Mouse (Mus musculus) CH12.LX (cell line): ENCODE measurements around the gene Creld2. TPM values are rescaled to one million over a fixed set of nuclear protein-coding genes. Genes with fewer than 3 reads are reported as not detected.

Experiments used
- DNase-seq: peaks from one replicate; pipeline ENCODE4 v3.0.0-alpha.2; 2013; ENCODE audit errors: extremely low read depth
- H3K27ac ChIP-seq: 2 replicates; pipeline ENCODE4 v1.5.1; 2012; ENCODE audit warnings: low read depth, mild to moderate bottlenecking, control low read depth, moderate library complexity; ENCODE audit not compliant: insufficient read depth
- H3K27me3 ChIP-seq: replicated peaks from 2 replicates; pipeline ENCODE3; 2012; ENCODE audit warnings: inconsistent platforms
- H3K36me3 ChIP-seq, 2 experiments: replicated peaks in 1 of 2; 2 replicates each; pipeline versions ENCODE3 to v1.6.1; 2012; ENCODE audit warnings: inconsistent platforms in 1 of 2, low read length in 1 of 2, mild to moderate bottlenecking in 1 of 2, mixed read lengths in 1 of 2, moderate library complexity in 1 of 2; ENCODE audit not compliant: control insufficient read depth in 1 of 2, insufficient read depth in 1 of 2
- H3K4me1 ChIP-seq, 2 experiments: 2 replicates each; pipeline ENCODE4 v1.6.1; 2012; ENCODE audit warnings: inconsistent platforms in 1 of 2, moderate library complexity in 1 of 2; ENCODE audit not compliant: insufficient read depth in 2 of 2, control insufficient read depth in 1 of 2
- H3K4me2 ChIP-seq: 2 replicates; pipeline ENCODE4 v1.6.1; 2012; ENCODE audit warnings: low read depth, mild to moderate bottlenecking, control low read depth; ENCODE audit not compliant: poor library complexity, insufficient read depth, severe bottlenecking
- H3K4me3 ChIP-seq, 3 experiments: fragments of 150-350 bp in 1 of 3; sonication (generic) in 1 of 3; replicated peaks in 1 of 3; 2 replicates each; pipeline versions ENCODE3 to v1.5.1; 2011 to 2012; ENCODE audit warnings: low read depth in 2 of 3, low read length in 2 of 3, mild to moderate bottlenecking in 2 of 3, moderate library complexity in 2 of 3, control low read depth in 1 of 3, improper control_type of control experiment in 1 of 3, inconsistent platforms in 1 of 3, mixed read lengths in 1 of 3; ENCODE audit not compliant: poor library complexity in 1 of 3
- H3K79me2 ChIP-seq: replicated peaks from 2 replicates; pipeline ENCODE4 v1.6.1; 2012; ENCODE audit warnings: mild to moderate bottlenecking, moderate library complexity; ENCODE audit not compliant: control insufficient read depth, poor library complexity, insufficient read depth, severe bottlenecking; ENCODE audit errors: extremely low read depth
- H3K9ac ChIP-seq: 2 replicates; pipeline ENCODE4 v1.6.1; 2012; ENCODE audit warnings: low read depth, mild to moderate bottlenecking, control low read depth, moderate library complexity; ENCODE audit not compliant: insufficient read depth
- H3K9me3 ChIP-seq: replicated peaks from 2 replicates; pipeline ENCODE3; 2012; ENCODE audit warnings: low read length, inconsistent platforms, mixed read lengths
- BHLHE40 ChIP-seq: IDR thresholded peaks from 2 replicates; pipeline ENCODE4 v1.6.1; 2011; ENCODE audit warnings: mild to moderate bottlenecking, low read depth, low read length, improper control_type of control experiment
- CHD2 ChIP-seq: IDR thresholded peaks from 2 replicates; pipeline ENCODE4 v1.6.1; 2011; ENCODE audit warnings: low read length, improper control_type of control experiment
- CTCF ChIP-seq, 2 experiments: IDR thresholded peaks in 1 of 2; conservative IDR thresholded peaks in 1 of 2; 2 replicates each; pipeline ENCODE4 v1.5.1; 2011 to 2012; ENCODE audit warnings: low read depth in 2 of 2, low read length in 2 of 2, improper control_type of control experiment in 1 of 2, inconsistent platforms in 1 of 2, mild to moderate bottlenecking in 1 of 2, moderate library complexity in 1 of 2
- EP300 ChIP-seq: IDR thresholded peaks from 2 replicates; pipeline ENCODE4 v1.6.1; 2011; ENCODE audit warnings: low read length, improper control_type of control experiment
- HCFC1 ChIP-seq: IDR thresholded peaks from 2 replicates; pipeline ENCODE4 v1.6.1; 2012; ENCODE audit warnings: low read depth, mild to moderate bottlenecking, inconsistent platforms, low read length, improper control_type of control experiment
- JUN ChIP-seq: IDR thresholded peaks from 2 replicates; pipeline ENCODE4 v1.6.1; 2011; ENCODE audit warnings: low read depth, mild to moderate bottlenecking, low read length, improper control_type of control experiment, moderate library complexity; ENCODE audit not compliant: insufficient read depth
- JUND ChIP-seq: conservative IDR thresholded peaks from 2 replicates; pipeline ENCODE4 v1.6.1; 2011; ENCODE audit warnings: low read depth, low read length, improper control_type of control experiment
- MAFK ChIP-seq: IDR thresholded peaks from 2 replicates; pipeline ENCODE4 v1.6.1; 2011; ENCODE audit warnings: low read length, improper control_type of control experiment; ENCODE audit not compliant: insufficient replicate concordance
- MEF2A ChIP-seq: IDR thresholded peaks from 2 replicates; pipeline ENCODE4 v1.6.1; 2014; ENCODE audit warnings: low read depth, mild to moderate bottlenecking, inconsistent platforms, low read length, improper control_type of control experiment, borderline replicate concordance
- MXI1 ChIP-seq: IDR thresholded peaks from 2 replicates; pipeline ENCODE4 v1.6.1; 2011; ENCODE audit warnings: mild to moderate bottlenecking, low read depth, low read length, improper control_type of control experiment
- NELFE ChIP-seq: IDR thresholded peaks from 2 replicates; pipeline ENCODE4 v1.6.1; 2011; ENCODE audit warnings: low read depth, low read length, improper control_type of control experiment
- POLR2A ChIP-seq: IDR thresholded peaks from 2 replicates; pipeline ENCODE4 v1.6.1; 2011; ENCODE audit warnings: low read depth, mild to moderate bottlenecking, improper control_type of control experiment, low read length
- POLR2AphosphoS2 ChIP-seq: IDR thresholded peaks from 2 replicates; pipeline ENCODE4 v1.6.1; 2011; ENCODE audit warnings: low read depth, low read length, improper control_type of control experiment
- RAD21 ChIP-seq: IDR thresholded peaks from 2 replicates; pipeline ENCODE4 v1.6.1; 2011; ENCODE audit warnings: low read depth, mild to moderate bottlenecking, low read length, improper control_type of control experiment, moderate library complexity
- RCOR1 ChIP-seq: conservative IDR thresholded peaks from 2 replicates; pipeline ENCODE4 v1.6.1; 2012; ENCODE audit warnings: low read depth, mild to moderate bottlenecking, inconsistent platforms, low read length, improper control_type of control experiment
- SIN3A ChIP-seq: IDR thresholded peaks from 2 replicates; pipeline ENCODE4 v1.6.1; 2012; ENCODE audit warnings: low read length, improper control_type of control experiment, inconsistent platforms
- SMC3 ChIP-seq: IDR thresholded peaks from 2 replicates; pipeline ENCODE4 v1.6.1; 2011; ENCODE audit warnings: low read depth, low read length, improper control_type of control experiment
- TBP ChIP-seq: conservative IDR thresholded peaks from 2 replicates; pipeline ENCODE4 v1.6.1; 2011; ENCODE audit warnings: low read depth, low read length, improper control_type of control experiment
- TCF12 ChIP-seq: IDR thresholded peaks from 2 replicates; pipeline ENCODE4 v1.6.1; 2014; ENCODE audit warnings: low read depth, mild to moderate bottlenecking, inconsistent platforms, low read length, improper control_type of control experiment
- USF1 ChIP-seq: IDR thresholded peaks from 2 replicates; pipeline ENCODE4 v1.6.1; 2014; ENCODE audit warnings: low read depth, mild to moderate bottlenecking, inconsistent platforms, low read length, improper control_type of control experiment
- ZMIZ1 ChIP-seq: IDR thresholded peaks from 2 replicates; pipeline ENCODE4 v1.6.1; 2012; ENCODE audit warnings: low read depth, mild to moderate bottlenecking, inconsistent platforms, low read length, improper control_type of control experiment
- dilution Hi-C: fragments of 300-500 bp; cut with MboI; formaldehyde crosslinking; loops from 2 replicates; pipeline ENCODE4 v1.14.3; 2020; ENCODE audit warnings: low sequenced_read_pairs; ENCODE audit not compliant: extremely low pct_unique_long_range_greater_than_20kb, extremely low pct_ligation_motif_present
- in situ Hi-C: fragments of 300-500 bp; cut with MboI; formaldehyde crosslinking; loops from 3 replicates; pipeline ENCODE4 v1.14.3; 2019; ENCODE audit warnings: low sequenced_read_pairs, low pct_ligation_motif_present, low pct_unique_long_range_greater_than_20kb, mixed read lengths
- polyA plus RNA-seq: library from polyadenylated mRNA; unstranded; fragments of >175 nt; gene quantifications from 2 replicates; pipeline ENCODE4 v1.2.1, GENCODE M21; 2012; ENCODE audit warnings: low read depth; ENCODE audit not compliant: insufficient read length
- total RNA-seq, 2 experiments: library from RNA; depleted of rRNA; stranded (reverse); fragments of 300-350 nt in 1 of 2; fragments of >200 nt in 1 of 2; gene quantifications; 2 replicates each; pipeline ENCODE4 v1.2.3; 2012 to 2014

Creld2 gene
- total and polyA plus RNA-seq, 3 experiments: 63.6 to 93.8 (median 85.0) TPM

DNA sequence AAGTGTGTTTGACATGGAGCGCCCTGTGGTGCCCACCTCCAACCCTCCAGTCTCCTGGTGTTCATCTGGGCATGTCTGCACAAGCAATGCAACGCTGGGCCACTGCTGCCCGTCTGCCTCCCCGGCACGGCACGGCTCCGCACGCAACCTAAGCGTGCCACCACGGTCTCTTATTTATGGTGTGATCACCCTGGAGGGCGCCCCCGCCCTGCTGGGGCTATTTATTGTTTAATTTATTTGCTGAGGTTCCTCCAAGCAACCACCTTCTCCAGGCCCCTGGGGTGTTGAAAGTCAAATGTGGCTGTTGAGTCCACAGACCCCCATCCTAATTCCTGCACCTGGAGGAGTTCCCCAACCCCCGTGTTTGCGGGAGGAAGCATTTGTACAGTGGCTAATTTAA lies 45.6 kb downstream of the Creld2 start:
- H3K9ac ChIP-seq: no peak overlapping the region
- in situ Hi-C loops: no loop called here
- no peak for TF ChIP-seq CHD2
- no peak for TF ChIP-seq MAFK
- TF ChIP-seq JUND: no peak
- no peak for TF ChIP-seq BHLHE40
- no peak for TF ChIP-seq RAD21
- TF ChIP-seq RCOR1: no peak
- no peak for TF ChIP-seq POLR2A
- TF ChIP-seq JUN: no peak
- no peak for TF ChIP-seq CTCF (conservative IDR thresholded peaks at IDR 0.05 in 1 of 2, IDR thresholded peaks at IDR 0.05 in 1 of 2; ENCODE audit: low read depth in 2 of 2, low read length in 2 of 2)
- TF ChIP-seq MXI1: no peak
- TF ChIP-seq USF1: no peak
- TF ChIP-seq SMC3: no peak
- no peak for TF ChIP-seq TBP
- no peak for TF ChIP-seq TCF12
- no peak for TF ChIP-seq ZMIZ1
- no peak for TF ChIP-seq HCFC1
- no peak for TF ChIP-seq SIN3A
- no peak for TF ChIP-seq NELFE
- no peak for TF ChIP-seq POLR2AphosphoS2
- TF ChIP-seq MEF2A: no peak
- no peak overlapping the region for H3K27ac ChIP-seq
- peaks cover 12 to 38% of the 10 kb centered on the region in 2 experiments for H3K4me1 ChIP-seq
- H3K27me3 ChIP-seq: peaks cover 13% of the 10 kb centered on the region
- 0 out of 2 replicates have a peak, but pooled peaks cover 3% of the 10 kb centered on the region for H3K79me2 ChIP-seq
- H3K36me3 ChIP-seq: peaks cover 6 to 31% of the 10 kb centered on the region in 2 experiments
- DNase-seq: no peak
- no peak overlapping the region for H3K4me2 ChIP-seq
- no peak overlapping the region for H3K4me3 ChIP-seq
- H3K9me3 ChIP-seq: peaks cover 2% of the 10 kb centered on the region
- dilution Hi-C loops: no loop called here

DNA sequence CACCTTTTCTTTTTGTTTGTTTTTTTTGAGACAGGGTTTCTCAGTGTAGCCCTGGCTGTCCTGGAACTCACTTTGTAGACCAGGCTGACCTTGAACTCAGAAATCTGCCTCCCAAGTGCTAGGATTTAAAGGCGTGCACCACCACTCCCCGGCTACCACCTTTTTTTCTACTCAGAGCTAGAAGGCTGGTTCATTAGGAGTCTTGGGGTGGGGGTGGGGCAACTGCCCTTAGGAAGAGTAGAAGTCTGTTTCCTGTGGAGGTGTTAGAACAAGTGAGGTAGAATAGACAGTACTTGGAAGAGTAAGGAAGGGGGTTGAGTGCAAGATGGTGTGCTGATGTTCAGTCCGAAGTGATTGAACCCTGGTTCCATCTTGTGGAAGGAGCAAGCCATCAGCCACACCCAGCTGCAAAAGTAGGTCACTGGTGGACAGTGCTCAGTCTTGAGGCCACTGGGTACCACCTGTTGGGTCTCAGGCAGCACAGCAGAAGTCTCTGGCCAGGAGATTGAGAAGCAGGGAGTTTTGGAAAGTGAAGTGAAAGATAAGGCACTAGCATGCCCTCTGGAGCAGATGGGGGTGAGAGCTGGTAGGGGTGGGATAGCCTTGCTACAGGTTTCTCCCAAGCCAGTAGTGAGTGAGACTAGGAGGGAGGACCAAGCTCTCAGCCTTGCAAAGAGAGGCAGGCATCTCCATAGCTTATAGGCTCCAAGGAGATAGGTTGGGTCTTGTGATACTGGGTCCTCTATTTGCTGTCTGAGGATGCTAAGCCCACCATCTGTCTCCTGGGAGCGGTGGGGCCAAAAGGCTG lies 46.6 kb downstream of the Creld2 start:
- Histone ChIP-seq H3K79me2 (0 out of 2 replicates have a peak, but pooled peaks cover 3% of the 10 kb centered on the region), H3K9ac (no peak overlapping the region), H3K36me3 (peaks cover 6 to 31% of the 10 kb centered on the region in 2 experiments), H3K4me3 (no peak overlapping the region), H3K4me1 (peaks cover 12 to 38% of the 10 kb centered on the region in 2 experiments), H3K27me3 (peaks cover 10% of the 10 kb centered on the region), H3K4me2 (no peak overlapping the region), H3K9me3 (no peaks in the 10 kb centered on the region), H3K27ac (no peak overlapping the region)
- in situ Hi-C loops (no loop called here), dilution Hi-C loops (no loop called here)
- no peak for DNase-seq
- no peak for TF ChIP-seq EP300
